In genomic region chr13:73270451-73271081, GRCm38 (mm10) we compare ENCODE assay signal across 11 mouse cellular contexts. TPM values are rescaled to one million over a fixed set of nuclear protein-coding genes. Genes with fewer than 3 reads are reported as not detected.
DNase-seq lines count a peak whose midpoint lies in the region; ATAC-seq lines count a peak whose summit lies in the region.
"Had no signal": no experiment of that assay in that cellular context is flagged by ENCODE, and none has a peak within 500 bp of the region (broad histone marks: within the 10 kb centered on the region; RNA-seq: fewer than 3 reads in every experiment).

No protein-coding gene starts in this region.

- H3K4me2 ChIP-seq in lung, embryonic 16.5 days (ENCODE audit: low read depth, low read length) = peak overlapping the region; percentile 18
- peak overlapping the region; percentile 71 for H3K4me2 ChIP-seq in heart, embryonic 16.5 days (ENCODE audit: low read depth, low read length)
- peak overlapping the region; percentile 54 for H3K4me2 ChIP-seq in midbrain, embryonic 11.5 days

- peaks cover 8% of the 10 kb centered on the region for H3K4me1 ChIP-seq in lung, embryonic 16.5 days (replicated peaks; ENCODE audit: control insufficient read depth, insufficient read depth, low read length)
- H3K4me1 ChIP-seq in heart, embryonic 16.5 days (ENCODE audit: control insufficient read depth, insufficient read depth, low read length) = peaks cover 55% of the 10 kb centered on the region
- H3K4me1 ChIP-seq in midbrain, embryonic 11.5 days (ENCODE audit: control insufficient read depth, insufficient read depth, low read length) = peaks cover 22% of the 10 kb centered on the region

- H3K4me3 ChIP-seq in lung, embryonic 16.5 days (ENCODE audit: low read length) = peak overlapping the region; percentile 13; the same call in 1 of the 2 replicates
- peak overlapping the region; percentile 44 for H3K4me3 ChIP-seq in heart, embryonic 16.5 days (ENCODE audit: low read length)
- H3K4me3 ChIP-seq in midbrain, embryonic 11.5 days (ENCODE audit: low read depth, low read length) = 0 out of 2 replicates have a peak overlapping the region, but pooled peaks have one; percentile 19

- no peak overlapping the region for H3K9ac ChIP-seq in lung, embryonic 16.5 days (ENCODE audit: low read length)
- H3K9ac ChIP-seq in heart, embryonic 16.5 days (ENCODE audit: low read length) = peak overlapping the region; percentile 78
- H3K9ac ChIP-seq in midbrain, embryonic 11.5 days (ENCODE audit: low read length) = no peak overlapping the region

- H3K36me3 ChIP-seq in lung, embryonic 16.5 days (ENCODE audit: control insufficient read depth, insufficient read depth, low read length) = no peaks in the 10 kb centered on the region
- peaks cover 6% of the 10 kb centered on the region; the same call in 1 of the 2 replicates for H3K36me3 ChIP-seq in heart, embryonic 16.5 days (ENCODE audit: control insufficient read depth, insufficient read depth)
- H3K36me3 ChIP-seq in midbrain, embryonic 11.5 days (ENCODE audit: control insufficient read depth, insufficient read depth, low read length) = no peaks in the 10 kb centered on the region

- ATAC-seq in lung, embryonic 16.5 days (ENCODE audit: low read depth) = no peak
- ATAC-seq in heart, embryonic 16.5 days (replicated peaks; ENCODE audit: extremely low read depth, insufficient read depth, low FRiP score) = peak; percentile 30; the same call in 1 of the 2 replicates
- no peak; the same call in 1 of the 2 replicates for ATAC-seq in midbrain, embryonic 11.5 days (ENCODE audit: low FRiP score)
- ATAC-seq: Patski had no signal

- no peaks in the 10 kb centered on the region for H3K9me3 ChIP-seq in lung, embryonic 16.5 days (ENCODE audit: control insufficient read depth, low read length)
- H3K9me3 ChIP-seq in heart, embryonic 16.5 days (replicated peaks; ENCODE audit: control insufficient read depth, low read length) = no peaks in the 10 kb centered on the region
- H3K9me3 ChIP-seq in midbrain, embryonic 11.5 days (ENCODE audit: control insufficient read depth, low read length) = no peaks in the 10 kb centered on the region
- H3K9me3 ChIP-seq: megakaryocyte, embryonic 14.5 days had no signal

- H3K27me3 ChIP-seq in lung, embryonic 16.5 days (ENCODE audit: control insufficient read depth, insufficient read depth, low read depth, low read length) = peaks cover 88% of the 10 kb centered on the region
- peaks cover 75% of the 10 kb centered on the region for H3K27me3 ChIP-seq in heart, embryonic 16.5 days (ENCODE audit: control insufficient read depth, insufficient read depth, low read length)
- H3K27me3 ChIP-seq in midbrain, embryonic 11.5 days (ENCODE audit: control insufficient read depth, insufficient read depth, low read length) = peaks cover 84% of the 10 kb centered on the region

- intact Hi-C loops in left cerebral cortex, postnatal 14 days (cut with DNase I) = loop anchor here (5.0 kb wide), 2 partner anchors 638 to 1313 kb away; no protein-coding TSS in a partner anchor

- 6% methylated on average over 22 of the region's 22 CpGs for WGBS in lung, embryonic 16.5 days
- 6% methylated on average over 22 of the region's 22 CpGs for WGBS in heart, embryonic 16.5 days
- WGBS in midbrain, embryonic 11.5 days = 2% methylated on average over 22 of the region's 22 CpGs

- DNase-seq in lung, postnatal 10 days = no peak
- DNase-seq in midbrain, embryonic 11.5 days (ENCODE audit: low spot score, missing footprints) = peak; percentile 93
- no peak for DNase-seq in left cerebral cortex, postnatal 14 days (ENCODE audit: low spot score in 2 of 2)
- DNase-seq in right cerebral cortex, postnatal 4 days = no peak
- DNase-seq in layer of hippocampus, postnatal 36 days = no peak
- DNase-seq: right cerebral cortex, adult 18-20 months had no signal

- no peak overlapping the region for H3K27ac ChIP-seq in lung, embryonic 16.5 days (ENCODE audit: low read length)
- peak overlapping the region; percentile 75 for H3K27ac ChIP-seq in heart, embryonic 16.5 days (ENCODE audit: low read length)
- no peak overlapping the region for H3K27ac ChIP-seq in midbrain, embryonic 11.5 days (ENCODE audit: low read depth, low read length)

RNA-seq across cellular contexts. Expression of gene Irx4, which starts 10.3 kb away (rescaled TPM):
- 0.20 TPM in 1 of 2 replicates, not detected in the other for polyA plus RNA-seq in lung, embryonic 16.5 days (2015; fragmentation: Nextera tagmentation; extraction: Ambion mirVana)
- 42.2 and 50.2 TPM in 2 replicates for polyA plus RNA-seq in heart, embryonic 16.5 days (2015; fragmentation: Nextera tagmentation; extraction: Ambion mirVana)
- 0.41 and 0.87 TPM in 2 replicates for polyA plus RNA-seq in midbrain, embryonic 11.5 days (2014; fragmentation: Nextera tagmentation; extraction: Ambion mirVana)
- not detected for total RNA-seq in left cerebral cortex, postnatal 14 days (2021)
- total RNA-seq in layer of hippocampus, postnatal 36 days (2021) = not detected
- total RNA-seq: granulocyte monocyte progenitor cell, adult 5-6 weeks had no signal
- polyA plus RNA-seq: Patski had no signal

RNA-seq across cellular contexts. Expression of gene Mrpl36, which starts 57.7 kb away (rescaled TPM):
- polyA plus RNA-seq in lung, embryonic 16.5 days (2015; fragmentation: Nextera tagmentation; extraction: Ambion mirVana) = 122 and 124 TPM in 2 replicates
- 138 TPM in 2 replicates for polyA plus RNA-seq in heart, embryonic 16.5 days (2015; fragmentation: Nextera tagmentation; extraction: Ambion mirVana)
- polyA plus RNA-seq in midbrain, embryonic 11.5 days (2014; fragmentation: Nextera tagmentation; extraction: Ambion mirVana) = 125 and 128 TPM in 2 replicates
- 10 to 100 TPM; 36.4 to 38.6 TPM for total RNA-seq in left cerebral cortex, postnatal 14 days (2021)
- 10 to 100 TPM; 35.2 to 42.5 TPM for total RNA-seq in layer of hippocampus, postnatal 36 days (2021)

RNA-seq across cellular contexts. Expression of gene Ndufs6, which starts 57.8 kb away (rescaled TPM):
- 403 and 405 TPM in 2 replicates for polyA plus RNA-seq in lung, embryonic 16.5 days (2015; fragmentation: Nextera tagmentation; extraction: Ambion mirVana)
- polyA plus RNA-seq in heart, embryonic 16.5 days (2015; fragmentation: Nextera tagmentation; extraction: Ambion mirVana) = 798 and 819 TPM in 2 replicates
- 305 and 326 TPM in 2 replicates for polyA plus RNA-seq in midbrain, embryonic 11.5 days (2014; fragmentation: Nextera tagmentation; extraction: Ambion mirVana)
- total RNA-seq in left cerebral cortex, postnatal 14 days (2021) = 100 to 1,000 TPM; 182 to 189 TPM
- 100 to 1,000 TPM; 170 to 174 TPM for total RNA-seq in layer of hippocampus, postnatal 36 days (2021)

Comparison
In these comparisons a context has a peak if more than half of its experiments do, and no peak if none do; other contexts are left out.
1. H3K4me2 ChIP-seq: peak in every context shown above with its lines; median percentile 71 in heart, embryonic 16.5 days; 54 in midbrain, embryonic 11.5 days; 18 in lung, embryonic 16.5 days.
2. RNA of gene Irx4, which starts 10.3 kb away (polyA plus RNA-seq): 42.2 to 50.2 TPM in heart, embryonic 16.5 days; 0.41 to 0.87 TPM in midbrain, embryonic 11.5 days and 0.20 TPM in lung, embryonic 16.5 days; every median in the first group is over 10 times any median in the second.
3. Peak in every context shown above with its lines, with median percentiles within 50 percentile points of each other: H3K4me3 ChIP-seq.